12 mouse cellular contexts compared by ENCODE assay signal in genomic region chr3:30550218-30550617, GRCm38 (mm10). TPM values are rescaled to one million over a fixed set of nuclear protein-coding genes. Genes with fewer than 3 reads are reported as not detected.
DNase-seq lines count a peak whose midpoint lies in the region; ATAC-seq and TF ChIP-seq lines count a peak whose summit lies in the region.
"Had no signal": no experiment of that assay in that cellular context is flagged by ENCODE, and none has a peak within 500 bp of the region (broad histone marks: within the 10 kb centered on the region; RNA-seq: fewer than 3 reads in every experiment).

No protein-coding gene starts in this region.

- TF ChIP-seq CTCF in kidney, adult 2 months (conservative IDR thresholded peaks at IDR 0.05; ENCODE audit: insufficient read depth, insufficient read length, low read depth, low read length) = peak; percentile 30; the same call in 1 of the 2 replicates
- peak; percentile 21; the same call in 1 of the 2 replicates for TF ChIP-seq CTCF in midbrain, postnatal 0 days (IDR thresholded peaks at IDR 0.05)

- WGBS in kidney, adult 2 months = 77% methylated on average over 2 of the region's 2 CpGs
- 57% methylated on average over 2 of the region's 2 CpGs for WGBS in kidney, embryonic 16.5 days
- 65% methylated on average over 2 of the region's 2 CpGs for WGBS in midbrain, postnatal 0 days
- WGBS in midbrain, embryonic 10.5 days = 49% methylated on average over 2 of the region's 2 CpGs

- ATAC-seq in kidney, embryonic 16.5 days (ENCODE audit: low FRiP score, low TSS enrichment) = no peak
- no peak for ATAC-seq in midbrain, postnatal 0 days (ENCODE audit: low FRiP score)
- peak; percentile 50; the same call in 1 of the 2 replicates for ATAC-seq in megakaryocyte progenitor cell, adult 5-6 weeks (replicated peaks; ENCODE audit: poor library complexity)

- TF ChIP-seq POLR2A in kidney, adult 2 months (IDR thresholded peaks at IDR 0.05; ENCODE audit: low read depth, low read length) = no peak

- H3K27me3 ChIP-seq in kidney, adult 2 months (replicated peaks; ENCODE audit: control insufficient read depth, insufficient read depth, low read length) = 0 out of 2 replicates have a peak, but pooled peaks cover 1% of the 10 kb centered on the region
- H3K27me3 ChIP-seq in kidney, embryonic 16.5 days (ENCODE audit: insufficient read depth, low read length) = no peaks in the 10 kb centered on the region
- H3K27me3 ChIP-seq in midbrain, postnatal 0 days (ENCODE audit: insufficient read depth, low read length) = no peaks in the 10 kb centered on the region
- no peaks in the 10 kb centered on the region for H3K27me3 ChIP-seq in midbrain, embryonic 10.5 days (ENCODE audit: low read depth, poor library complexity, severe bottlenecking)
- H3K27me3 ChIP-seq: heart, embryonic 15.5 days had no signal

- peak; percentile 10 for DNase-seq in adrenal gland, postnatal 14 days
- no peak for DNase-seq in adrenal gland, postnatal 4 days (ENCODE audit: low spot score in 2 of 2)
- DNase-seq in kidney, adult 2 months = peak; percentile 4
- no peak for DNase-seq in midbrain, postnatal 0 days (ENCODE audit: low spot score)
- DNase-seq in midbrain, embryonic 10.5 days (ENCODE audit: low spot score) = no peak
- DNase-seq in spleen, postnatal 10 days (ENCODE audit: low spot score in 2 of 2) = no peak
- DNase-seq: thymus, postnatal 14 days had no signal

- no peak overlapping the region for H3K4me2 ChIP-seq in kidney, embryonic 16.5 days (replicated peaks; ENCODE audit: low read depth, low read length)
- H3K4me2 ChIP-seq in midbrain, postnatal 0 days (ENCODE audit: low read depth, low read length, poor library complexity, severe bottlenecking) = no peak overlapping the region
- H3K4me2 ChIP-seq: heart, embryonic 15.5 days; midbrain, embryonic 11.5 days had no signal

- no peak overlapping the region for H3K9ac ChIP-seq in kidney, embryonic 16.5 days (replicated peaks; ENCODE audit: low read length)
- no peak overlapping the region for H3K9ac ChIP-seq in midbrain, postnatal 0 days (replicated peaks; ENCODE audit: low read length, poor library complexity, severe bottlenecking)
- H3K9ac ChIP-seq: heart, embryonic 15.5 days had no signal

- H3K36me3 ChIP-seq in kidney, adult 2 months (ENCODE audit: control insufficient read depth, insufficient read depth, low read length) = no peaks in the 10 kb centered on the region
- no peaks in the 10 kb centered on the region for H3K36me3 ChIP-seq in kidney, embryonic 16.5 days (ENCODE audit: insufficient read depth, low read length)
- H3K36me3 ChIP-seq in midbrain, postnatal 0 days (ENCODE audit: insufficient read depth, low read length) = no peaks in the 10 kb centered on the region
- H3K36me3 ChIP-seq in midbrain, embryonic 10.5 days = no peaks in the 10 kb centered on the region
- H3K36me3 ChIP-seq: heart, embryonic 15.5 days had no signal

- 0 out of 2 replicates have a peak, but pooled peaks cover 2% of the 10 kb centered on the region for H3K9me3 ChIP-seq in kidney, embryonic 16.5 days (ENCODE audit: low read length)
- H3K9me3 ChIP-seq in midbrain, postnatal 0 days (ENCODE audit: low read length) = no peaks in the 10 kb centered on the region
- H3K9me3 ChIP-seq in midbrain, embryonic 10.5 days (replicated peaks) = no peaks in the 10 kb centered on the region
- H3K9me3 ChIP-seq: heart, embryonic 15.5 days had no signal

- H3K4me3 ChIP-seq in kidney, adult 2 months (ENCODE audit: insufficient read depth, low read depth, low read length) = no peak overlapping the region
- H3K4me3 ChIP-seq in kidney, embryonic 16.5 days (ENCODE audit: low read length) = no peak overlapping the region
- no peak overlapping the region for H3K4me3 ChIP-seq in midbrain, postnatal 0 days (ENCODE audit: low read depth, low read length)
- H3K4me3 ChIP-seq in midbrain, embryonic 10.5 days = no peak overlapping the region
- H3K4me3 ChIP-seq: heart, embryonic 15.5 days had no signal

- no peak overlapping the region for H3K27ac ChIP-seq in kidney, adult 2 months (ENCODE audit: insufficient read depth, low read depth, low read length)
- no peak overlapping the region for H3K27ac ChIP-seq in kidney, embryonic 16.5 days (ENCODE audit: low read length)
- no peak overlapping the region for H3K27ac ChIP-seq in midbrain, postnatal 0 days (ENCODE audit: low read depth, low read length)
- H3K27ac ChIP-seq in midbrain, embryonic 10.5 days (replicated peaks) = no peak overlapping the region
- H3K27ac ChIP-seq: heart, embryonic 15.5 days had no signal

- H3K4me1 ChIP-seq in kidney, adult 2 months (ENCODE audit: control insufficient read depth, insufficient read depth, low read length) = no peaks in the 10 kb centered on the region
- peaks cover 17% of the 10 kb centered on the region for H3K4me1 ChIP-seq in kidney, embryonic 16.5 days (ENCODE audit: insufficient read depth, low read length)
- H3K4me1 ChIP-seq in midbrain, postnatal 0 days (ENCODE audit: insufficient read depth, low read length) = no peaks in the 10 kb centered on the region
- H3K4me1 ChIP-seq in midbrain, embryonic 10.5 days = 0 out of 2 replicates have a peak, but pooled peaks cover 7% of the 10 kb centered on the region

RNA-seq across cellular contexts. Expression of gene Mecom, which starts 2.4 kb away (rescaled TPM):
- 15.4 and 15.6 TPM in 2 replicates for total RNA-seq in adrenal gland, postnatal 14 days (2021)
- 10 to 100 TPM; 14.7 to 41.9 TPM for total RNA-seq in adrenal gland, postnatal 4 days (2021)
- polyA plus RNA-seq in kidney, adult 2 months (2012; rRNA removed) = 12.9 and 16.1 TPM in 2 replicates
- 78.3 and 80.4 TPM in 2 replicates for polyA plus RNA-seq in kidney, embryonic 16.5 days (2015; fragmentation: Nextera tagmentation; extraction: Ambion mirVana)
- 4.7 and 5.1 TPM in 2 replicates for total RNA-seq in midbrain, postnatal 0 days (2014; rRNA removed)
- 2.0 and 2.6 TPM in 2 replicates for polyA plus RNA-seq in midbrain, postnatal 0 days (2015; fragmentation: Nextera tagmentation; extraction: Ambion mirVana)
- 22.6 and 34.8 TPM in 2 replicates for polyA plus RNA-seq in midbrain, embryonic 10.5 days (2016; fragmentation: Nextera tagmentation; extraction: Ambion mirVana)
- 0.54 and 4.0 TPM in 2 replicates for total RNA-seq in megakaryocyte progenitor cell, adult 5-6 weeks (2015)
- total RNA-seq in megakaryocyte progenitor cell, adult 5-6 weeks (2017) = 0.17 and 2.3 TPM in 2 replicates

RNA-seq across cellular contexts. Expression of gene Actrt3, which starts 49.5 kb away (rescaled TPM):
- total RNA-seq in adrenal gland, postnatal 14 days (2021) = not detected in 2 replicates
- total RNA-seq in adrenal gland, postnatal 4 days (2021) = not detected
- 0.07 and 0.16 TPM in 2 replicates for polyA plus RNA-seq in kidney, adult 2 months (2012; rRNA removed)
- polyA plus RNA-seq in kidney, embryonic 16.5 days (2015; fragmentation: Nextera tagmentation; extraction: Ambion mirVana) = 0.07 TPM in 1 of 2 replicates, not detected in the other
- 0.16 and 0.52 TPM in 2 replicates for total RNA-seq in midbrain, postnatal 0 days (2014; rRNA removed)
- 0.42 and 0.79 TPM in 2 replicates for polyA plus RNA-seq in midbrain, postnatal 0 days (2015; fragmentation: Nextera tagmentation; extraction: Ambion mirVana)
- 0.10 TPM in 1 of 2 replicates, not detected in the other for polyA plus RNA-seq in midbrain, embryonic 10.5 days (2016; fragmentation: Nextera tagmentation; extraction: Ambion mirVana)
- not detected in 2 replicates for total RNA-seq in megakaryocyte progenitor cell, adult 5-6 weeks (2015)
- total RNA-seq in megakaryocyte progenitor cell, adult 5-6 weeks (2017) = not detected in 2 replicates
- polyA plus RNA-seq: embryonic facial prominence, embryonic 14.5 days; heart, embryonic 15.5 days had no signal

RNA-seq across cellular contexts. Expression of gene Mynn, which starts 51.6 kb away (rescaled TPM):
- total RNA-seq in adrenal gland, postnatal 14 days (2021) = 20.1 and 25.7 TPM in 2 replicates
- 10 to 100 TPM; 30.0 to 42.3 TPM for total RNA-seq in adrenal gland, postnatal 4 days (2021)
- 9.9 and 11.2 TPM in 2 replicates for polyA plus RNA-seq in kidney, adult 2 months (2012; rRNA removed)
- 41.9 and 42.6 TPM in 2 replicates for polyA plus RNA-seq in kidney, embryonic 16.5 days (2015; fragmentation: Nextera tagmentation; extraction: Ambion mirVana)
- 17.2 and 23.8 TPM in 2 replicates for total RNA-seq in midbrain, postnatal 0 days (2014; rRNA removed)
- 17.1 and 19.0 TPM in 2 replicates for polyA plus RNA-seq in midbrain, postnatal 0 days (2015; fragmentation: Nextera tagmentation; extraction: Ambion mirVana)
- 32.4 and 35.0 TPM in 2 replicates for polyA plus RNA-seq in midbrain, embryonic 10.5 days (2016; fragmentation: Nextera tagmentation; extraction: Ambion mirVana)
- 22.7 and 27.1 TPM in 2 replicates for total RNA-seq in megakaryocyte progenitor cell, adult 5-6 weeks (2015)
- total RNA-seq in megakaryocyte progenitor cell, adult 5-6 weeks (2017) = 26.3 and 26.5 TPM in 2 replicates

Comparison
In these comparisons a context has a peak if more than half of its experiments do, and no peak if none do; other contexts are left out.
1. DNase-seq: peak in adrenal gland, postnatal 14 days (single experiment) and kidney, adult 2 months (single experiment); none in adrenal gland, postnatal 4 days (0 of 2), midbrain, postnatal 0 days (single experiment), midbrain, embryonic 10.5 days (single experiment) and spleen, postnatal 10 days (0 of 2).